Mouse (Mus musculus) thymus, postnatal 36 days (tissue): ENCODE data around the gene Ncs1.

ENCODE experiments used
- DNase-seq, 2 experiments: peaks; one replicate each; pipeline ENCODE4 v3.0.0; 2022; ENCODE audit warnings: mixed read lengths in 2 of 2

Gene Ncs1

GRCm38 (mm10) chr2:31282880-31283279 is 37.3 kb downstream of the Ncs1 start:
- DNase-seq = no peak

- DNase-seq = no peak
These were observed 38.9 kb downstream of the Ncs1 start for GRCm38 (mm10) chr2:31284531-31284930.

GRCm38 (mm10) chr2:31291421-31291820 is 45.8 kb downstream of the Ncs1 start:
- DNase-seq = peak; percentile 29 to 47

GRCm38 (mm10) chr2:31294985-31295384 is 49.4 kb downstream of the Ncs1 start:
- DNase-seq = peak; percentile 70 to 79

GRCm38 (mm10) chr2:31296395-31296794 is 50.8 kb downstream of the Ncs1 start:
- DNase-seq = no peak

DNA sequence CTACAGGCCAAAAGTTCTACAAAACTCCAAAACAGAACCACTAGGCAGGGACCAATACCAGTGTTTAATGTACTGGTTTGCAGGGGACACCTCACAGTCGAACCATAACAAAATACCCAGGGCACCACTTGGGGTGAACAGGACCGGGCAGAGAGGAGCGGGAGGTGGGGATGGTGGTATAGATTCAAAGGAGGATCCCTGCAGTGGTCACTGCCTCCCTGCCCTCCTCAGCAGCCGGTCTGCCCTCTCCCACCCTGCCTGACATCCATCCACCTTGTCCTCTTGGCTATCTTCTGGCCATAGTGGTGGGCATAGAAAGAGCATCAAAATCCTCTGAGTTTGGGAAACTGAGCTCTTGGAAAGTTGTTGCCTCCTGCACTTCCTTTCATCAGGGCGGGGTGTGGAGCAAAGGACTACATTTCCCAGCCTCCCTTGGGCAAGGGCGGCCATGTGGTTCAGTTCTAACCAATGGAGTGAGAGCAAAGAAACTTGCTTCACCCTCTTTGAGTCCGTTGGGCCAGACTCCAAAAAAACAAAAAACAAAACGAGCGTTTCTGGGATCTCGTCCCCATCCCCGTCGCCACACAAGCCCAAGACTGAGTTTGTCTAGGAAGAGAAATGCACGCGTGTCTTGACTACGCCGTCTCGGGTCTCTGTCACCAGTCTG is 52.1 kb downstream of the Ncs1 start:
- DNase-seq = peak; percentile 35 to 54

- DNase-seq = no peak
These were observed 53.2 kb downstream of the Ncs1 start for GRCm38 (mm10) chr2:31298814-31299213.

GRCm38 (mm10) chr2:31299266-31299665 is 53.6 kb downstream of the Ncs1 start:
- no peak for DNase-seq

GRCm38 (mm10) chr2:31299996-31300395 is 54.4 kb downstream of the Ncs1 start:
- no peak for DNase-seq

GRCm38 (mm10) chr2:31303177-31303576 is 57.6 kb downstream of the Ncs1 start:
- DNase-seq = no peak

DNA sequence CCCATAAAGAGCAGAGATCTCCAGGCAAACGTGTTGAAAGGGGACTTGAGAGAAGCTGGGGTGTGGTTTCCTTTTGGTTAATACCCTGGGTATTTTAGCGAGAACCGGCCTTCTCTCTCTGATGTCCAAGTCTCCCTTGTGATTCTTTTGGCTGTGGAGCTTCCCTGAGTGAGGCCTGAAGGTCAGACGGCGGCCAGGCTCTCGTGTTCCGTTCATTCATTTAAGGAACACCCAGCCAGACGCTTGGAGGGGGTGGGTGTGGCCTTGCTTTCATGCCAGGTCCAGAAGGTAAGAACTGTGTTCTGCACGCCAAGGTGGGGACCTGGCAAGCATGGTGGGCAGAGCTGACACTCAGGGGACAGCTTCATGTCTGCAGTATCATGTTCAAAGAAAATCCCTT is 58.6 kb downstream of the Ncs1 start:
- DNase-seq = no peak

GRCm38 (mm10) chr2:31304801-31305665 is 59.4 kb downstream of the Ncs1 start:
- DNase-seq = no peak

GRCm38 (mm10) chr2:31305684-31306083 is 60.1 kb downstream of the Ncs1 start:
- DNase-seq = peak; percentile 41 to 45

GRCm38 (mm10) chr2:31308257-31308656 is 62.6 kb downstream of the Ncs1 start:
- no peak for DNase-seq

- no peak for DNase-seq
These were observed 63.9 kb downstream of the Ncs1 start for GRCm38 (mm10) chr2:31309549-31309948.

DNA sequence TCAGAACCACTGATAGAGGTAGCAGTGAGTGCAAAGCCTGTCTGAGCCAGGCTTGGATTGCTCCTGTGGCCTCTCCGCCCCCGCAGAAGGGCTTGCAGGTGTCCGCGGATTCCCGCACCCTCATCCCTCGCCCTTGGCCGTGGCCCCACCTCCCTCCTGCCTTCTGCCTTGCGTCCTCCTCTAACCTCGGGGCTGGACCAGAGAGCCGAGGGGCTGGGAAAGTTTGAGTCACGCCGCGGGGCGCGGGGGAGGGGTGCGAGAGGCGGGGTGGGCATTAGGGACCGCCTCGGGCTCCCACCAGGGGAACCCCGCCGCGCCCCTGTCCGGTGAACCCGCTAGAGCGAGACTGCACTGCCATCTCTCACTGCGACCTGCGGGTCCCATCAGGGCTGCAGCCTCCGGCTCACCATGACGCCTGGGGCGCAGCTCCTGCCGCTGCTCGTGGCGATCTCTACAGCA is 68.4 kb downstream of the Ncs1 start, which contains the start of gene Hmcn2:
Gene Hmcn2, plus strand, starts transcription at position 409 of the 459 bp plus-strand sequence.
- no peak for DNase-seq

GRCm38 (mm10) chr2:31318162-31318561 is 72.5 kb downstream of the Ncs1 start:
- DNase-seq = no peak

DNA sequence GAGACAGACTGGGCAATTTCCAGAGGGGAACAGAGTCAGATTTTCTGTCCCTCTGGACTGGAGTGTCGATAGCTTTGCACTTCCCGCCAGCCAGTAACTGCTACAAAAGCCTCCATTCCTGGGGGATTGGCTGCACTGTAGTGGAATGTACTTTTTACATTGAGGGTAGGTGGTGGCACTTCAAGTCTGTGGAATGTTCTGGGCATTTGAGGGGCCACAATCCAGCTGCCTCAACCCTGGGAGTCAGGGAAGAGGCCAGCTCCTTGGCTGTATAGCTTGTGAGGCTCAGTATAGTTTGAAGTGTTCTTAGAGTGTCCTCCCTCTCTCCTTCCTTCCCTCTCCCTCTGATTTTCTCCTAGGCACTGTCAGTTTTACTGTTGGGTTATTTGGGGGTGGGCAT is 73.6 kb downstream of the Ncs1 start:
- no peak for DNase-seq

GRCm38 (mm10) chr2:31327186-31327585 is 81.6 kb downstream of the Ncs1 start:
- no peak for DNase-seq

DNA sequence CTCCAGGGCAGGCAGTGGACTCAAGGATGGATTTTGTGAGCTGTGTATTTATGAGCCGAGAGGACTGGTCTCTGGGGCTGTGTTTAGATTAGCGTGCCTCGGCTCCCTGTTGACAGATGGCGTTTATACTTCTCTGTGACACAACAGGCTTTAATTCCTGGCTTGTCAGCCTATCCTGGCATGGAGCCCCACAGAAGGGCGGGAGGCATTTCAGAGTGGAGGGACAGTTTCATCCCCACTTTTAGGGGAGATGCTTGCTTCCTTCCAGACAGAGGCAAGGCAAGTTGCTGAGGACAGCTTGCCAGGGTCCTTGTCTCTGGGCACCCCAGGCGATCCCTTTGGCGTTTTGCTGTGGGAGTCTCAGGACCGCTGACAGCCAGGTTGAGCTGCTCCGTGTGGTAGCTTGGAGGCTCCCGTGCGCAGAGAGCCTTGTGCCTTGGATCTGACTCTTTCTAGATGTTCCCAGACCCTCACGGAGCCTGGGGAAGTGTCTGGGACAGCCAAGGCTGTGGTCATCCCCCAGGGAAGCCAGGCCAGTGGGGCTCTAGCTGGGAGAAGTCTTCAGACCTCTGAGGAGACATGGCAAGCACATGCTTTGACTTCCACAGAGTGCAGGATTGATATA is 92.2 kb downstream of the Ncs1 start:
- DNase-seq = no peak

GRCm38 (mm10) chr2:31339826-31340225 is 94.2 kb downstream of the Ncs1 start:
- no peak for DNase-seq

DNA sequence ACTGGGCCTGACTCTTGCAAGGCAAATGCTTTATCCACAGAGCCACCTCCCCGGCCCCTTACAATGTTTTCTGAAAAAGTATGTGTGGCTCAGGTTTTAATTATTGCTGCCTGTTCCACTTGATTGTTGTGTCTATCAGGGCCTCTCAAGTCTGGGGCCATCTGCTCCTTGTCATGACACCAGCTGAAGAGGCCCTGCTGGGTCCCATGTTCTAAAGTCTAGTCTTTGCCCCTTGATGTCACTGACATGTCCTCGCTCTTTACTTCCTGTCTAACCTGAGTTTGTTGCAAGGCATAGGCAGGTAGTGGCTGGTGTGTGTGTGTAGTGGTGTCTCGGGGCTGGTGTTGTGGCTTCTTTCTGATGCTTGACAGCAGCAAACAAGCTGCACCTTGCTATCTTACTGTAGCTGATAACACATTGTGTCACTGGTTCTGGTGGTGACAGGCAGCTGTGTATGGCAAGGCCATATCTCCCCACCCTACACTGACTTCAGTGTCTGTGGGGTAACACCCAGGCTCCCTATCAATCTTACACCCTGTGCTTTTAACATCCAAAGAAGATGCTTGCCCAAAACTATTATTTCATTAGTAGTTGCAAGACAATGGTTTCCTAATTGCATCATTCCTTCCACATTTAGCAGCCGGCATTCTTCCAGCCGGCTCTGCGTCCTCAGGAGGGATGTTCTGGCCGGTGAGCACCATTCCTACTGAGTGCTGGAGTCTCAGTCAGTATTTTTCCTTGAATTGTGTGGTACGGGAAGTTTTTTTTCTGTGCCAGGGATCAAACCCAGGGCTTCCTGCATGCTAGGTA is 96.3 kb downstream of the Ncs1 start:
- DNase-seq = no peak
